Mouse (Mus musculus): ENCODE measurements around the gene Vav1. TPM values are rescaled to one million over a fixed set of nuclear protein-coding genes. Genes with fewer than 3 reads are reported as not detected.
"Not testable (repeated sequence)": the region's sequence is repeated elsewhere in the genome, so short reads cannot be mapped to it uniquely, and the experiment has no call there.

Gene Vav1
- polyA plus RNA-seq, 1 experiment = 112 TPM

DNA sequence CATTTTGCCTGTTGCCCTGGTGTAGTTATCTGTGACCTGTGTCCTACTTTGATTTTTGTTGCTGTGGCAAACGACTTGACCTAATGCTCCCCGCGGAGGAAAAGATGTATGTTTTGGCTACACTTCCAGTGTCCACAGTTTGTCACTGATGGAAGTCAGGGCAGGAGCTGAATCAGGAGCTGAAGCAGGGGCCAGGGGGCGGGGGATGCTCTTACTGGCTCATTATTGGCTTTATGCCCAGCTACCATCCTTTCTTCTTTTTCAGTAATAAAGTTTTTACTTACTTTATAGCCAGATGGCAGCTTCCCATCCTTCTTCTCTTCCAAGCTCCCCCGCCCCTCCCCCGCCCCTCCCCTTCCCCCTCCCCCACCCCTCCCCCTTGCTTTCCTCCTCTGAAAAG, 50.0 kb downstream of the Vav1 start:
- no peak overlapping the region for H3K27ac ChIP-seq (ENCODE audit: control insufficient read depth, insufficient read depth, low read depth, low read length, poor library complexity)
- WGBS = 70% methylated on average over 5 of the region's 6 CpGs
- no peak overlapping the region for H3K4me3 ChIP-seq (replicated peaks; ENCODE audit: control insufficient read depth, low read depth, low read length)
- no peak for TF ChIP-seq CTCF (IDR thresholded peaks at IDR 0.05; ENCODE audit: control insufficient read depth, insufficient read depth, low read length)
- TF ChIP-seq POLR2A (IDR thresholded peaks at IDR 0.05; ENCODE audit: borderline replicate concordance, control insufficient read depth, low read depth, low read length) = no peak
- no peaks in the 10 kb centered on the region for H3K4me1 ChIP-seq (ENCODE audit: control insufficient read depth, insufficient read depth, low read length)

GRCm38 (mm10) chr17:57330993-57331392, 52.1 kb downstream of the Vav1 start:
- H3K4me1 ChIP-seq (ENCODE audit: control insufficient read depth, insufficient read depth, low read length) = no peaks in the 10 kb centered on the region
- TF ChIP-seq CTCF (IDR thresholded peaks at IDR 0.05; ENCODE audit: control insufficient read depth, insufficient read depth, low read length) = no peak
- no peak for TF ChIP-seq POLR2A (IDR thresholded peaks at IDR 0.05; ENCODE audit: borderline replicate concordance, control insufficient read depth, low read depth, low read length)
- 35% methylated on average over 8 of the region's 8 CpGs for WGBS
- H3K4me3 ChIP-seq (replicated peaks; ENCODE audit: control insufficient read depth, low read depth, low read length) = no peak overlapping the region
- no peak overlapping the region for H3K27ac ChIP-seq (ENCODE audit: control insufficient read depth, insufficient read depth, low read depth, low read length, poor library complexity)

- peaks cover 1% of the 10 kb centered on the region; the same call in 1 of the 2 replicates for H3K4me1 ChIP-seq (ENCODE audit: control insufficient read depth, insufficient read depth, low read length)
- TF ChIP-seq CTCF (IDR thresholded peaks at IDR 0.05; ENCODE audit: control insufficient read depth, insufficient read depth, low read length) (no peak), POLR2A (IDR thresholded peaks at IDR 0.05; ENCODE audit: borderline replicate concordance, control insufficient read depth, low read depth, low read length) (no peak)
- 61% methylated on average over 4 of the region's 4 CpGs for WGBS
- H3K27ac ChIP-seq (ENCODE audit: control insufficient read depth, insufficient read depth, low read depth, low read length, poor library complexity) = no peak overlapping the region
- H3K4me3 ChIP-seq (replicated peaks; ENCODE audit: control insufficient read depth, low read depth, low read length) = no peak overlapping the region
Observed at GRCm38 (mm10) chr17:57332241-57332640, 53.3 kb downstream of the Vav1 start.

GRCm38 (mm10) chr17:57334001-57334760, 55.3 kb downstream of the Vav1 start:
- Histone ChIP-seq H3K27ac (ENCODE audit: control insufficient read depth, insufficient read depth, low read depth, low read length, poor library complexity) (no peak overlapping the region), H3K4me1 (ENCODE audit: control insufficient read depth, insufficient read depth, low read length) (peaks cover 9% of the 10 kb centered on the region), H3K4me3 (replicated peaks; ENCODE audit: control insufficient read depth, low read depth, low read length) (no peak overlapping the region)
- WGBS = 65% methylated on average over 9 of the region's 9 CpGs
- TF ChIP-seq POLR2A (IDR thresholded peaks at IDR 0.05; ENCODE audit: borderline replicate concordance, control insufficient read depth, low read depth, low read length) (no peak), CTCF (IDR thresholded peaks at IDR 0.05; ENCODE audit: control insufficient read depth, insufficient read depth, low read length) (no peak)

DNA sequence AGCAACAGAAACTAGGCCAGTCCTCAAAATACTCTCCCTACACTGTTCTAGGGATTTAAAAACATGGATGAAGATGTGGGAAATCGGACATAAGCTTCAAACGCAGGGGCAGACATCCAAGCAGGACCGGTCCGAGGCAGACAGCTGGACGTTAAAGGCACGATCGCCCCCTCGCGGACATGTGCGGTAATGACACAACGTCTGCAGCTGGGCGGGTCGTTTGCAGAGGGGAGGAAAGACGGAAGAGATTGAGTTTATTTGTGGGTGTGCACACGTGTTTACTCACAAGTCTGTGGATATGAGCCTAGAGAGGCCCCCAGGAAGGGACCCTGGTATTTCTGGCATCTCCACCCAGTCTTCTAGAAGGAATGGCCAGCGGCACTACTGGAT, 55.9 kb downstream of the Vav1 start:
- Histone ChIP-seq H3K4me1 (ENCODE audit: control insufficient read depth, insufficient read depth, low read length) (peaks cover 12% of the 10 kb centered on the region), H3K27ac (ENCODE audit: control insufficient read depth, insufficient read depth, low read depth, low read length, poor library complexity) (no peak overlapping the region), H3K4me3 (replicated peaks; ENCODE audit: control insufficient read depth, low read depth, low read length) (no peak overlapping the region)
- WGBS = 5% methylated on average over 16 of the region's 16 CpGs
- TF ChIP-seq CTCF (IDR thresholded peaks at IDR 0.05; ENCODE audit: control insufficient read depth, insufficient read depth, low read length) = peak; percentile 98
- no peak for TF ChIP-seq POLR2A (IDR thresholded peaks at IDR 0.05; ENCODE audit: borderline replicate concordance, control insufficient read depth, low read depth, low read length)

GRCm38 (mm10) chr17:57335194-57335593, 56.3 kb downstream of the Vav1 start:
- not testable (repeated sequence) for H3K4me3 ChIP-seq (replicated peaks; ENCODE audit: control insufficient read depth, low read depth, low read length); H3K27ac ChIP-seq (ENCODE audit: control insufficient read depth, insufficient read depth, low read depth, low read length, poor library complexity)
- peaks cover 13% of the 10 kb centered on the region for H3K4me1 ChIP-seq (ENCODE audit: control insufficient read depth, insufficient read depth, low read length)
- WGBS = 23% methylated on average over 9 of the region's 9 CpGs

DNA sequence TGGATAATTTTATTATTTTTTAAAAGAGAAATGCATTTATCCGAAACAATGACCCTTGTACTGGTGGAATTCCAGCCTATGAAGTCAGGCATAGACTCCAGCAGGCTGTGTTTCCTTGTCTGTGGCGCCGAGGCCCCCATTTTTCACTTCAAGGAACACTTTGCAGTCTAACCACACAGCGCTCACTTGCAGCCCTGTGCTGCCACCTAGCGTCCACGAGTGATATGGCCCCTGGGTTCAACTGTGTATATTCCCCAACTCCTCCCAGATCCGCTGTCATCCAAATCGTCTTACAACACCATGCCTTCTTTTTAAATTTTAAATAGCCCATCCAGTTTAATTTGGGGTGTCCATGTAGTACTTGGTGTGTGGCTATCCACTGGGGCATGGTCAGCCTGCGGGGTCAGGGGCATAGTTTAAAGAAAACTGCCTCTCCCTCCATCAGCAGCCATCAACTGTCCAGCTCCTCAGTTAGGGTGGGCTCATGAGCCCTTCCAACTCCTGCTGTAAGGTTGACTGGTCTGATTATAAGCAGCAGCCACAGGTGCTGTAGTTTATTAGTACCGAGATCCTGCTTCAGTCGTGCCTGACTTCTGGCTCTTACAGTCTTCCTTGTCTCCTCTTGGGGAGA, 56.9 kb downstream of the Vav1 start:
- peaks cover 14% of the 10 kb centered on the region for H3K4me1 ChIP-seq (ENCODE audit: control insufficient read depth, insufficient read depth, low read length)
- H3K4me3 ChIP-seq (replicated peaks; ENCODE audit: control insufficient read depth, low read depth, low read length) = no peak overlapping the region
- no peak overlapping the region for H3K27ac ChIP-seq (ENCODE audit: control insufficient read depth, insufficient read depth, low read depth, low read length, poor library complexity)
- TF ChIP-seq CTCF (IDR thresholded peaks at IDR 0.05; ENCODE audit: control insufficient read depth, insufficient read depth, low read length) = peak; percentile 99
- TF ChIP-seq POLR2A (IDR thresholded peaks at IDR 0.05; ENCODE audit: borderline replicate concordance, control insufficient read depth, low read depth, low read length) = no peak
- WGBS = 11% methylated on average over 11 of the region's 11 CpGs

DNA sequence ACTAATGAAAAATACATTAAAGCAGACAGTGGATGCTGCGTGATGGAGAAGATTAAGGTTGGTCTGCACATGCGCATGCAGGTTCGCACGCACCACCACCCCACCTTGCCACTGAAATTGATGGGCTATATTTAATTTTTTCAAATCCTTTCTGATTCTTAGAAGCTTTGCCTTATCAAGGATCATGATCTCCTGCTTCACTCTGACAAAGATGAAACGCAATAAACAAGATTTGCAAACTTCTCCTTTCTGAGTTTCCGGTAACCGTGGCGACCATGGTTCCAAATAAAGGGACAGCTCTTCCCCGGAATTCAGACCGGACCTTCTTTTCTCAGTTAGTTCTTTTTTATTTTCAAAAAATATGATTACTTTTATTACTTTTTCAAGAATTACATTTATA, 59.1 kb downstream of the Vav1 start:
- peak overlapping the region; percentile 50; the same call in 1 of the 2 replicates for H3K27ac ChIP-seq (ENCODE audit: control insufficient read depth, insufficient read depth, low read depth, low read length, poor library complexity)
- under 1% methylated on average over 10 of the region's 10 CpGs for WGBS
- H3K4me1 ChIP-seq (ENCODE audit: control insufficient read depth, insufficient read depth, low read length) = peaks cover 21% of the 10 kb centered on the region
- no peak for TF ChIP-seq CTCF (IDR thresholded peaks at IDR 0.05; ENCODE audit: control insufficient read depth, insufficient read depth, low read length)
- no peak for TF ChIP-seq POLR2A (IDR thresholded peaks at IDR 0.05; ENCODE audit: borderline replicate concordance, control insufficient read depth, low read depth, low read length)
- H3K4me3 ChIP-seq (replicated peaks; ENCODE audit: control insufficient read depth, low read depth, low read length) = peak overlapping the region; percentile 42
